Mouse (Mus musculus) heart, postnatal 0 days (tissue): ENCODE measurements around the gene Ppp2r1b.

Experiments
- CTCF ChIP-seq: IDR thresholded peaks from 2 replicates; pipeline ENCODE4 v1.5.1; 2016; ENCODE audit warnings: antibody characterized with exemption, control low read depth, low read depth
- EP300 ChIP-seq: IDR thresholded peaks from 2 replicates; pipeline ENCODE4 v1.6.1; 2016; ENCODE audit warnings: antibody characterized with exemption, low read depth

GRCm38 (mm10) chr9:50922363-50923153 is 77.5 kb downstream of the Ppp2r1b start:
- TF ChIP-seq EP300 (no peak), CTCF (no peak)
